Mouse (Mus musculus) thymus, adult 2 months (tissue): ENCODE measurements around the gene Sptbn1.

ENCODE experiments used
- CTCF ChIP-seq: fragments of 200-500 bp; IDR thresholded peaks from 2 replicates; pipeline ENCODE4 v1.5.1; 2012; ENCODE audit warnings: mild to moderate bottlenecking, control low read depth, low read length, moderate library complexity, borderline replicate concordance; ENCODE audit not compliant: control insufficient read depth, poor library complexity, insufficient read depth; ENCODE audit errors: extremely low read depth
- POLR2A ChIP-seq: fragments of 200-500 bp; IDR thresholded peaks from 2 replicates; pipeline ENCODE4 v1.6.1; 2012; ENCODE audit warnings: mild to moderate bottlenecking, low read length, control low read depth, moderate library complexity; ENCODE audit not compliant: control insufficient read depth, poor library complexity, insufficient read depth; ENCODE audit errors: extremely low read depth

GRCm38 (mm10) chr11:30147882-30148281, 120.1 kb downstream of the Sptbn1 start:
- TF ChIP-seq CTCF (no peak), POLR2A (no peak)
